Mouse (Mus musculus): ENCODE measurements around the gene Prpf19.

DNA sequence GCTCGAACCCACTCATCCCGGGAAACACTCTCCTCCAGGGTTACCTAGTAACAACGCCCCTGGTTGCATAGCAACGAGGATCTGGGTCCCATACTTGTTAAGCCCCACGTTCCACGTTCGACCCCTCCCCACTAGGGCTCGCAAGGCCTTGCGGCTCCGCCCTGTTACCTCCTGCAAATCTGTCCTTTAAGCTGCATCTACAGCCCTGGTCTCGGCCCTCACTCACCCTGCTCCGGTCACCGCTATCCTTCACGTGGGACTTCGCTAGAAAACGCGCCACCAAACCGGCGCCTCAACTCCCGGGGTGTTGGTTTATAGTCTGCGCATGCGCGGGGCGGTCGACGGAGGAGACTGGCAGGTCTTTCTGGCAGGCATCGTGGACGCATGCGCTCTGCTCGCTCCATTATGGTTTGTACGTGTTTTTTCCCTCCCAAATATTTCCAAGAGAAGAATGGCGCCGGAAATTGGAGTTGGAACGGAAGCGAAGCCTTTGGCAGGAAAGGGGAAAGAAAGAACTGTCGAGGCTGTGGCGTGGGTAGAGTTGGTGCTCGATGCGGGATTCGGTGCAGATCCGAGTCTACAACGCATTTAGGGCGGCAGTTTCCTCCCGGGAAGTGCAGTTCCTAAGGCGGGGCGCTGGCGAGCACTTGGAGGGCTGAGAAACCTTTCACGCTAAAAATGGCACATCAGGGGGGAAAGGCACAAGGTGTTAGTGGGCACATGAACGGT, 13.4 kb upstream of the Prpf19 start, which contains the start of gene Tmem109:
- TF ChIP-seq CTCF (IDR thresholded peaks at IDR 0.05; ENCODE audit: low read depth, low read length): no peak
- TF ChIP-seq GATA1 (IDR thresholded peaks at IDR 0.05; ENCODE audit: borderline replicate concordance, low read length): no peak
- no peak for TF ChIP-seq GATA2 (IDR thresholded peaks at IDR 0.05; ENCODE audit: borderline replicate concordance, low read depth, low read length)
- TF ChIP-seq POLR2AphosphoS5 (IDR thresholded peaks at IDR 0.05; ENCODE audit: insufficient replicate concordance, low read depth, low read length): no peak
- no peak for TF ChIP-seq TAL1 (conservative IDR thresholded peaks at IDR 0.05; ENCODE audit: low read depth, low read length)

Data from G1E (cell line).